Mouse (Mus musculus): ENCODE results near the gene Atxn2.

DNA sequence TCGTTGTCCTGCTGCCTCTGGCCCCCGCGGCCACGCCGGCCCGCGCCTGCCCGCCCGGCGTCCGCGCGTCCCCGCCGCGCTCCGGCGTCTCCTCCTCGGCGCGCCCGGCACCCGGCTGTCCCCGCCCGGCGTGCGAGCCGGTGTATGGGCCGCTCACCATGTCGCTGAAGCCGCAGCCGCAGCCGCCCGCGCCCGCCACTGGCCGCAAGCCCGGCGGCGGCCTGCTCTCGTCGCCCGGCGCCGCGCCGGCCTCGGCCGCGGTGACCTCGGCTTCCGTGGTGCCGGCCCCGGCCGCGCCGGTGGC is 743 bp downstream of the Atxn2 start:
- no peak for TF ChIP-seq CTCF (conservative IDR thresholded peaks at IDR 0.05; ENCODE audit: low read length)
- no peak for TF ChIP-seq POU5F1 (IDR thresholded peaks at IDR 0.05; ENCODE audit: borderline replicate concordance, low read length)
- TF ChIP-seq NANOG (IDR thresholded peaks at IDR 0.05; ENCODE audit: borderline replicate concordance, low read length) = no peak
